Mouse (Mus musculus): ENCODE results near the gene Tnip2. TPM values are rescaled to one million over a fixed set of nuclear protein-coding genes. Genes with fewer than 3 reads are reported as not detected.

Tnip2 gene
- polyA plus RNA-seq, 1 experiment from 2014 or later: 26.2 TPM

Other genes starting within 250 kb of the Tnip2 start
- gene Zfyve28, start 225.5 kb downstream of the Tnip2 start, polyA plus RNA-seq (2015; fragmentation: Nextera tagmentation; extraction: Ambion mirVana): 0.82 and 1.1 TPM in 2 replicates
- gene Cfap99, start 225.4 kb downstream of the Tnip2 start, polyA plus RNA-seq (2015; fragmentation: Nextera tagmentation; extraction: Ambion mirVana): not detected in 2 replicates
- 151 and 157 TPM in 2 replicates for gene Rnf4, start 177.7 kb downstream of the Tnip2 start, polyA plus RNA-seq (2015; fragmentation: Nextera tagmentation; extraction: Ambion mirVana)
- 11.4 and 12.3 TPM in 2 replicates for gene Fam193a, start 144.1 kb downstream of the Tnip2 start, polyA plus RNA-seq (2015; fragmentation: Nextera tagmentation; extraction: Ambion mirVana)
- gene Sh3bp2, start 11.8 kb upstream of the Tnip2 start, polyA plus RNA-seq (2015; fragmentation: Nextera tagmentation; extraction: Ambion mirVana): 10.0 and 10.1 TPM in 2 replicates
- 185 and 197 TPM in 2 replicates for gene Add1, start 59.7 kb upstream of the Tnip2 start, polyA plus RNA-seq (2015; fragmentation: Nextera tagmentation; extraction: Ambion mirVana)
- 134 and 148 TPM in 2 replicates for gene Mfsd10, start 123.2 kb upstream of the Tnip2 start, polyA plus RNA-seq (2015; fragmentation: Nextera tagmentation; extraction: Ambion mirVana)
- 24.5 and 27.1 TPM in 2 replicates for gene Nop14, start 146.2 kb upstream of the Tnip2 start, polyA plus RNA-seq (2015; fragmentation: Nextera tagmentation; extraction: Ambion mirVana)
- 2.4 and 3.4 TPM in 2 replicates for gene Grk4, start 146.4 kb upstream of the Tnip2 start, polyA plus RNA-seq (2015; fragmentation: Nextera tagmentation; extraction: Ambion mirVana)
- 9.4 and 11.3 TPM in 2 replicates for gene Htt, start 247.7 kb upstream of the Tnip2 start, polyA plus RNA-seq (2015; fragmentation: Nextera tagmentation; extraction: Ambion mirVana)